Mouse (Mus musculus) yolk sac, embryonic 10.5 days (tissue): ENCODE results near the gene Atrnl1.
"Not testable (repeated sequence)": the region's sequence is repeated elsewhere in the genome, so short reads cannot be mapped to it uniquely, and the experiment has no call there.

Experiments
- DNase-seq: peaks from one replicate; pipeline ENCODE4 v3.0.0-alpha.2; 2017; ENCODE audit warnings: low spot score

Atrnl1 gene

GRCm38 (mm10) chr19:57969766-57970165 is 358.9 kb downstream of the Atrnl1 start:
- DNase-seq: no peak

- DNase-seq: no peak
These were observed 359.6 kb downstream of the Atrnl1 start for GRCm38 (mm10) chr19:57970342-57970895.

- DNase-seq: no peak
These were observed 364.4 kb downstream of the Atrnl1 start for GRCm38 (mm10) chr19:57975201-57975600.

GRCm38 (mm10) chr19:57985918-57986900 is 375.4 kb downstream of the Atrnl1 start:
- DNase-seq: no peak

GRCm38 (mm10) chr19:57987696-57988393 is 377.0 kb downstream of the Atrnl1 start:
- no peak for DNase-seq

GRCm38 (mm10) chr19:57988559-57989093 is 377.8 kb downstream of the Atrnl1 start:
- no peak for DNase-seq

GRCm38 (mm10) chr19:57991099-57991760 is 380.4 kb downstream of the Atrnl1 start:
- DNase-seq: no peak

- DNase-seq: not testable (repeated sequence)
These were observed 383.5 kb downstream of the Atrnl1 start for GRCm38 (mm10) chr19:57994174-57994833.

- no peak for DNase-seq
These were observed 384.2 kb downstream of the Atrnl1 start for GRCm38 (mm10) chr19:57995015-57995414.

- DNase-seq: no peak
These were observed 387.1 kb downstream of the Atrnl1 start for GRCm38 (mm10) chr19:57997961-57998360.

- DNase-seq: no peak
These were observed 400.8 kb downstream of the Atrnl1 start for GRCm38 (mm10) chr19:58011636-58012035.

GRCm38 (mm10) chr19:58015741-58016140 is 404.9 kb downstream of the Atrnl1 start:
- DNase-seq: no peak

- no peak for DNase-seq
These were observed 406.0 kb downstream of the Atrnl1 start for GRCm38 (mm10) chr19:58016561-58017453.

GRCm38 (mm10) chr19:58017468-58017867 is 406.6 kb downstream of the Atrnl1 start:
- no peak for DNase-seq

- DNase-seq: no peak
These were observed 407.9 kb downstream of the Atrnl1 start for GRCm38 (mm10) chr19:58018698-58019097.

- DNase-seq: no peak
These were observed 410.9 kb downstream of the Atrnl1 start for GRCm38 (mm10) chr19:58021514-58022284.

GRCm38 (mm10) chr19:58023216-58023825 is 412.5 kb downstream of the Atrnl1 start:
- no peak for DNase-seq

- no peak for DNase-seq
These were observed 414.2 kb downstream of the Atrnl1 start for GRCm38 (mm10) chr19:58025053-58025452.

GRCm38 (mm10) chr19:58029661-58030060 is 418.8 kb downstream of the Atrnl1 start:
- DNase-seq: no peak
